Mouse (Mus musculus): ENCODE measurements around the gene Sema3b. TPM values are rescaled to one million over a fixed set of nuclear protein-coding genes. Genes with fewer than 3 reads are reported as not detected.
"Not testable (repeated sequence)": the region's sequence is repeated elsewhere in the genome, so short reads cannot be mapped to it uniquely, and the experiment has no call there.

Gene Sema3b
- polyA plus RNA-seq, 1 experiment from 2014 or later: 37.1 TPM

DNA sequence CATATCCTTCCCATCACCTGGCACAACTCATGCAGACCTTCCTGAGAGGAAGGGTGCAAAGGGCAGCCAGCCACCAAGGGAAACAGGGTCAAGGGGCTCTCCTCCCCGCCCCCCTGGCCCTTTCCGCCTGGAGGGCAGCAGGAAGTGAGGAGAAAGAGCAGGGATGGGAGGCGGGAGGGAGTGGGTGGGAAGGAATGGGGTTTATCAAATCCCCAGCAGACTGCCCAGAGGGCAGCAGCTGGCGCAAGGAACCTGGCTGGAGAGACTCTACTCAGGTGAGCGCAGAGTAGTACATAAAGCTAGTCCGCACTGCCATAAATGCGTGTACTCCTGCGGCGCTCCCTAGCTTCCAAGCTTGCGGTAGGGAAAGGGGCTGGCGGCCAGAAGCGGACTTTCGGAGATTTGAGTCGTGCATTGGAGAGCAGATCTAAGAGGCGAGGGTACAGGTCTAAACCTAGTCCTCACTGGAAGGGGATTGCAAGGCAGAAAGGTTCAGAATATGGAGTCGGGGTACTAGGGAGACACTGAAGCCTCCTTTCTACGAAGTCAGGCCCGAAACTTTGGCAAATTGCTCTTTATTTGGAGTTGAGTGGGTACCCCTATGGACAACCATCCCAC, 41.2 kb downstream of the Sema3b start, which contains the start of gene Hyal2:
Hyal2 (plus strand) TSS at position 244 of the 618 bp plus-strand sequence.
- Histone ChIP-seq H3K9ac (ENCODE audit: low read depth, low read length) (peak within 1 kb of the TSS; percentile 72), H3K9me3 (ENCODE audit: control insufficient read depth) (no peaks in the 10 kb centered on the region), H3K27ac (ENCODE audit: low read depth, low read length) (peak within 1 kb of the TSS; percentile 84), H3K4me3 (ENCODE audit: low read depth, low read length) (peak within 1 kb of the TSS; percentile 72), H3K36me3 (ENCODE audit: control insufficient read depth, insufficient read depth) (peaks cover 17% of the 10 kb centered on the region; the same call in 1 of the 2 replicates), H3K27me3 (replicated peaks; ENCODE audit: control insufficient read depth, insufficient read depth, low read length) (no peaks in the 10 kb centered on the region), H3K4me2 (replicated peaks; ENCODE audit: low read depth) (peak within 1 kb of the TSS; percentile 81), H3K4me1 (replicated peaks; ENCODE audit: control insufficient read depth, insufficient read depth, low read length) (peaks cover 20% of the 10 kb centered on the region)
- ATAC-seq: no peak
- 16% methylated on average over 18 of the region's 18 CpGs for WGBS
- TF ChIP-seq CTCF (IDR thresholded peaks at IDR 0.05; ENCODE audit: low read depth): no peak

DNA sequence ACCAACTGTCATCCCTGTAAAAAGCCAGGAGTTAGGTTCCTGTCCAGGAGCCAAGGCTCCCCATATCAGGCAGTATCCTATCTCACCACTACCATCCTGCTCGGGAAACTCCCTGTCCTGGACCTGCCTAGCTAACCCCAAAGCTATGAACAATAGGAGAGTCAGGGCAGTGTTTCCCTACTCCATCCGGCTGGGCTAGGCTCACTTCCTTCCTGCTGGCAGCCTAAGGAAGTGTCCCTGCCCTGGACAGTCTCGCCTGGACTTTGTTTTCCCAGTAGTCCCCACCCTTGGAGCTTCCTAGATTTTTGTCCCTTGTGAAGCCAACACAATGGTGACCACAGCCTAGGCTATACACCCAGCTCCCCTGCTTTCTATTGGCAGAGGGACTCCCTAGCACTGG, 42.2 kb downstream of the Sema3b start:
- WGBS: 34% methylated on average over 3 of the region's 3 CpGs
- TF ChIP-seq CTCF (IDR thresholded peaks at IDR 0.05; ENCODE audit: low read depth): peak; percentile 43; the same call in 1 of the 2 replicates
- Histone ChIP-seq H3K4me3 (ENCODE audit: low read depth, low read length) (no peak overlapping the region), H3K9ac (ENCODE audit: low read depth, low read length) (0 out of 2 replicates have a peak overlapping the region, but pooled peaks have one; percentile 13), H3K4me2 (replicated peaks; ENCODE audit: low read depth) (peak overlapping the region; percentile 81; the same call in 1 of the 2 replicates), H3K4me1 (replicated peaks; ENCODE audit: control insufficient read depth, insufficient read depth, low read length) (peaks cover 16% of the 10 kb centered on the region; the same call in 1 of the 2 replicates), H3K9me3 (ENCODE audit: control insufficient read depth) (no peaks in the 10 kb centered on the region), H3K27ac (ENCODE audit: low read depth, low read length) (peak overlapping the region; percentile 84), H3K27me3 (replicated peaks; ENCODE audit: control insufficient read depth, insufficient read depth, low read length) (no peaks in the 10 kb centered on the region), H3K36me3 (ENCODE audit: control insufficient read depth, insufficient read depth) (peaks cover 14% of the 10 kb centered on the region)
- peak; percentile 9; the same call in 1 of the 2 replicates for ATAC-seq

DNA sequence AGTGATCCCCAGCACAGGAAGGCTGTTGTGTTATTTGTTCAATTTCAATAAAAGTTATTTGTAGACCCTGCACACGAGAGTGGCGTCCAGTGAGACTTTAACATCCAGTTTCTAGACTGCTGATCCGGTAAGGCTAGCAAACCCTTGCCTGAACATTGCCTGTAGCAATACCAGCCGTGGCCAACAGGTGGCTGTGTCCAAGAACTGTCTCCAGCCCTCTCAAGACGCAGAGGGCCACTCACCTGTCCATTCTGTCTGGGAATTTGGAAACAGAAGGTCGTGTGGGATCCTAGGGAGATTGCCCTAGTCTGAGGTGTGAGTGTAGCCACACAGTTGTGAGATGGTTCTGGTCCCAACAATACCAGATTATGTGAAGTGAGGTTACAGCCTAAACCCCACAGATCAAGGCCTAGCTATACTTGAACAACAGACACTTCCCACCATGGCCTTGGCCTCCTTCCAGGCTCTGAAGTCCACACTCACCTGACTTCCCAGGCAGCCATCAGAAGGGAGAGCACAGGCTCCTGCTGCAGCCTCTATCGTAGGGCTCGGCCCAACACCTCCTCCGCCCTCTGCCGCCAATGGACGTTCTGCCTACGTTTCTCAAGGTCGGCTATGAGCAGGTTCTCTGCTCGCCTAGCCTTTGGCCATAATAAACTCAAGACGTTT, 42.9 kb downstream of the Sema3b start:
- H3K27me3 ChIP-seq (replicated peaks; ENCODE audit: control insufficient read depth, insufficient read depth, low read length): no peaks in the 10 kb centered on the region
- H3K36me3 ChIP-seq (ENCODE audit: control insufficient read depth, insufficient read depth): peaks cover 14% of the 10 kb centered on the region
- 38% methylated on average over 15 of the region's 15 CpGs for WGBS
- peaks cover 16% of the 10 kb centered on the region; the same call in 1 of the 2 replicates for H3K4me1 ChIP-seq (replicated peaks; ENCODE audit: control insufficient read depth, insufficient read depth, low read length)
- H3K27ac ChIP-seq (ENCODE audit: low read depth, low read length): peak overlapping the region; percentile 84
- ATAC-seq: 0 out of 2 replicates have a peak, but pooled peaks have one; percentile 11
- no peak overlapping the region for H3K4me3 ChIP-seq (ENCODE audit: low read depth, low read length)
- H3K4me2 ChIP-seq (replicated peaks; ENCODE audit: low read depth): peak overlapping the region; percentile 81; the same call in 1 of the 2 replicates
- no peaks in the 10 kb centered on the region for H3K9me3 ChIP-seq (ENCODE audit: control insufficient read depth)
- H3K9ac ChIP-seq (ENCODE audit: low read depth, low read length): no peak overlapping the region
- TF ChIP-seq CTCF (IDR thresholded peaks at IDR 0.05; ENCODE audit: low read depth): peak; percentile 90

DNA sequence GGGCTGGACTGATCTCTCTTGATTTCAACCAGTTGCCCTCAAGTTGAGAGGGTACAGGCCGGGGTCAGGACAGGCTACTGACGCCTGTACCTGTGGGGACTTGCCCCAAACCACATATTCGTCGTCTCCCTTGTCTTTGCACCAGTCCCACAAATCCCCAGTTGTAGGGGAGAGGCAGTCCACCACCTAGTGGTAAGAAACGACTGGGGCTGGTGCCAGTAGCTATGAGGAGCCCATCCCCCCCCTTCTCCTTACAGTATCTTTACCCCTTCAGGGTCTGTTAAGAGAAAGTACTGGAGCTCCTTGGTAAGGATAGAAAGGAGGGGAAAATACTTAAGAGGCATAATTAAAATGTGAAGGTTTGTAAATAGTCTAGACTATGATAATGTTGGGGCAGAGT, 43.5 kb downstream of the Sema3b start:
- Histone ChIP-seq H3K4me1 (replicated peaks; ENCODE audit: control insufficient read depth, insufficient read depth, low read length) (peaks cover 12% of the 10 kb centered on the region; the same call in 1 of the 2 replicates), H3K27ac (ENCODE audit: low read depth, low read length) (peak overlapping the region; percentile 37), H3K36me3 (ENCODE audit: control insufficient read depth, insufficient read depth) (peaks cover 19% of the 10 kb centered on the region), H3K4me2 (replicated peaks; ENCODE audit: low read depth) (peak overlapping the region; percentile 81; the same call in 1 of the 2 replicates)
- not testable (repeated sequence) for ATAC-seq; H3K27me3 ChIP-seq (replicated peaks; ENCODE audit: control insufficient read depth, insufficient read depth, low read length); H3K4me3 ChIP-seq (ENCODE audit: low read depth, low read length); H3K9me3 ChIP-seq (ENCODE audit: control insufficient read depth); H3K9ac ChIP-seq (ENCODE audit: low read depth, low read length)
- TF ChIP-seq CTCF (IDR thresholded peaks at IDR 0.05; ENCODE audit: low read depth): peak; percentile 59
- 47% methylated on average over 5 of the region's 5 CpGs for WGBS

DNA sequence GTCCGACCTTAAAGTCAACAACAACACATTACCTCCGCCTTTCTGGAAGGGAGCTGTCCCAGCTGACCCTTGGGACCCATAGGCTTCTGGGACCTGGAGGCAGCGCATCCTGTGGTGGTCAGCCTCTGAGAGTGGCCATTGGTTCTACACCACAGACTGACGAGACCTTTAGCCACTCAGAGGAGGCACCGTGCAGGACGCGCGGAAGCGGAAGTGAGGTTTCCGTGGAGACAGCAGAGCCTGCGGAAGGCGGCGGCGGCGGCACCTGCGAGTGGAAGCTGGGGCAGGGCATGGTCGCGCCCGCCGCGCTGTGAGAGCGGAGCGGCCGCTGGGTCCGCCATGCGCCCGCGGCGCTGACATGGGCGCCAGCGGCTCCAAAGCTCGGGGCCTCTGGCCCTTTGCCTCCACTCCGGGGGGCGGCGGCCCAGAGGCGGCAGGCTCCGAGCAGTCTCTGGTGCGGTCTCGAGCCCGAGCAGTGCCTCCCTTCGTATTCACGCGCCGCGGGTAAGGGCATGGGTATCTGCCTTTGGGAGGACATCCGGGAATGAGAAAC, 45.9 kb downstream of the Sema3b start, which contains the start of gene Tusc2:
Tusc2 (plus strand) TSS at position 227 of the 553 bp plus-strand sequence.
- H3K4me2 ChIP-seq (replicated peaks; ENCODE audit: low read depth): peak within 1 kb of the TSS; percentile 95
- ATAC-seq: peak; percentile 88
- peak within 1 kb of the TSS; percentile 60 for H3K27ac ChIP-seq (ENCODE audit: low read depth, low read length)
- H3K4me3 ChIP-seq (ENCODE audit: low read depth, low read length): peak within 1 kb of the TSS; percentile 87
- H3K36me3 ChIP-seq (ENCODE audit: control insufficient read depth, insufficient read depth): peaks cover 42% of the 10 kb centered on the region
- peak within 1 kb of the TSS; percentile 69 for H3K9ac ChIP-seq (ENCODE audit: low read depth, low read length)
- H3K9me3 ChIP-seq (ENCODE audit: control insufficient read depth): no peaks in the 10 kb centered on the region
- no peaks in the 10 kb centered on the region for H3K27me3 ChIP-seq (replicated peaks; ENCODE audit: control insufficient read depth, insufficient read depth, low read length)
- H3K4me1 ChIP-seq (replicated peaks; ENCODE audit: control insufficient read depth, insufficient read depth, low read length): peaks cover 12% of the 10 kb centered on the region; the same call in 1 of the 2 replicates
- under 1% methylated on average over 46 of the region's 46 CpGs for WGBS
- no peak for TF ChIP-seq CTCF (IDR thresholded peaks at IDR 0.05; ENCODE audit: low read depth)

DNA sequence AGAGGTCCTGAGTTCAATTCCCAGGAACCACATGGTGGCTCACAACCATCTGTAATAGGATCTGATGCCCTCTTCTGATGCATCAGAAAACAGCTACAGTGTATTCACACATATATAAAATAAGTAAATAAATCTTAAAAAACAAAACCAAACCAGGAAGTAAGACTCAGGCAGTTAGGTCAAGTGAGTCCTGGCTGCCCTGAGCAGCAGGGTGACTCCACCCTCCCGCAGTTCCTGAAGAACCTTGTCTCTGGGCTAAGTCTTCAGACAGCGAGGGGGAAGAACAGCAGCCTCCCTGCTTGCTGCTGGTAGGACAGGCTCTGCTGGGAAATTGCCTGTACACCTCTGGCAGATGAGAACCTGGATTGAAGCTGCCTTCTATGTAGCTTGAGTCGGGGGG, 52.7 kb downstream of the Sema3b start:
- Histone ChIP-seq H3K9ac (ENCODE audit: low read depth, low read length) (no peak overlapping the region), H3K36me3 (ENCODE audit: control insufficient read depth, insufficient read depth) (peaks cover 42% of the 10 kb centered on the region)

More for the DNA sequence above, 52.7 kb downstream of the Sema3b start:
- ATAC-seq: no peak
- Histone ChIP-seq H3K4me2 (replicated peaks; ENCODE audit: low read depth) (peak overlapping the region; percentile 77), H3K4me3 (ENCODE audit: low read depth, low read length) (no peak overlapping the region), H3K27me3 (replicated peaks; ENCODE audit: control insufficient read depth, insufficient read depth, low read length) (no peaks in the 10 kb centered on the region), H3K9me3 (ENCODE audit: control insufficient read depth) (no peaks in the 10 kb centered on the region), H3K27ac (ENCODE audit: low read depth, low read length) (0 out of 2 replicates have a peak overlapping the region, but pooled peaks have one; percentile 96), H3K4me1 (replicated peaks; ENCODE audit: control insufficient read depth, insufficient read depth, low read length) (peaks cover 14% of the 10 kb centered on the region)
- WGBS: 44% methylated on average over 3 of the region's 3 CpGs
- TF ChIP-seq CTCF (IDR thresholded peaks at IDR 0.05; ENCODE audit: low read depth): no peak

All from intestine, postnatal 0 days (tissue).